Mouse (Mus musculus) intestine, postnatal 0 days (tissue): ENCODE measurements around the gene Rsad1. TPM values are rescaled to one million over a fixed set of nuclear protein-coding genes. Genes with fewer than 3 reads are reported as not detected.

Experiments
- ATAC-seq: fragments of 200-750 bp; cut with Nextera tagmentation; 2 replicates; pipeline ENCODE4 v1.8.0; 2017; ENCODE audit warnings: mild to moderate bottlenecking, moderate TSS enrichment, moderate library complexity
- H3K27ac ChIP-seq: fragments of 300-500 bp; sonication (generic); 2 replicates; pipeline ENCODE4 v1.5.1; 2014; ENCODE audit warnings: mild to moderate bottlenecking, low read depth, low read length, moderate library complexity
- H3K27me3 ChIP-seq: fragments of 300-500 bp; sonication (generic); replicated peaks from 2 replicates; pipeline ENCODE4 v1.6.1; 2014; ENCODE audit warnings: low read length, mixed read lengths; ENCODE audit not compliant: control insufficient read depth, insufficient read depth
- H3K36me3 ChIP-seq: fragments of 300-500 bp; sonication (generic); 2 replicates; pipeline ENCODE4 v1.6.1; 2014; ENCODE audit warnings: mild to moderate bottlenecking, moderate library complexity; ENCODE audit not compliant: control insufficient read depth, insufficient read depth
- H3K4me1 ChIP-seq: fragments of 300-500 bp; sonication (generic); replicated peaks from 2 replicates; pipeline ENCODE4 v1.6.1; 2014; ENCODE audit warnings: antibody characterized with exemption, low read length, mixed read lengths; ENCODE audit not compliant: control insufficient read depth, insufficient read depth
- H3K4me2 ChIP-seq: fragments of 300-500 bp; sonication (generic); replicated peaks from 2 replicates; pipeline ENCODE4 v1.6.1; 2014; ENCODE audit warnings: low read depth, mild to moderate bottlenecking, moderate library complexity
- H3K4me3 ChIP-seq: fragments of 300-500 bp; sonication (generic); 2 replicates; pipeline ENCODE4 v1.5.1; 2014; ENCODE audit warnings: low read depth, low read length
- H3K9ac ChIP-seq: fragments of 300-500 bp; sonication (generic); 2 replicates; pipeline ENCODE4 v1.6.1; 2014; ENCODE audit warnings: mild to moderate bottlenecking, low read depth, low read length
- H3K9me3 ChIP-seq: fragments of 300-500 bp; sonication (generic); 2 replicates; pipeline ENCODE4 v1.6.1; 2016; ENCODE audit warnings: mixed run types; ENCODE audit not compliant: control insufficient read depth
- CTCF ChIP-seq: sonication (generic); IDR thresholded peaks from 2 replicates; pipeline ENCODE4 v1.5.1; 2016; ENCODE audit warnings: low read depth, mild to moderate bottlenecking, control low read depth, antibody characterized with exemption, moderate library complexity
- WGBS: fragments of 180-500 bp; shearing (Covaris S2); extraction: QIAGEN DNeasy Blood & Tissue Kit; methylation state at CpG from one replicate; pipeline ENCODE4 v1.1.7; 2014; 5-methylcytosine and 5-hydroxymethylcytosine counted together
- polyA plus RNA-seq: library from polyadenylated mRNA; unstranded; fragments of >200 nt; fragmentation: Nextera tagmentation; extraction: Ambion mirVana; gene quantifications from 2 replicates; pipeline ENCODE4 v1.2.1, GENCODE M21; 2015

Rsad1 gene
- polyA plus RNA-seq, 1 experiment from 2014 or later = 1.2 TPM

- Histone ChIP-seq H3K9ac (no peak overlapping the region), H3K9me3 (no peaks in the 10 kb centered on the region), H3K36me3 (peaks cover 12% of the 10 kb centered on the region; the same call in 1 of the 2 replicates), H3K27me3 (no peaks in the 10 kb centered on the region), H3K4me1 (no peaks in the 10 kb centered on the region; the same call in 1 of the 2 replicates), H3K4me3 (no peak overlapping the region), H3K4me2 (no peak overlapping the region), H3K27ac (no peak overlapping the region)
- WGBS = 84% methylated on average over 7 of the region's 7 CpGs
- no peak for TF ChIP-seq CTCF
- ATAC-seq = no peak
Observed at GRCm38 (mm10) chr11:94567326-94567725, 18.3 kb upstream of the Rsad1 start.

GRCm38 (mm10) chr11:94566534-94566933 is 17.5 kb upstream of the Rsad1 start:
- WGBS = 32% methylated on average over 6 of the region's 6 CpGs
- no peak for TF ChIP-seq CTCF
- Histone ChIP-seq H3K27me3 (no peaks in the 10 kb centered on the region), H3K9ac (no peak overlapping the region), H3K36me3 (peaks cover 12% of the 10 kb centered on the region; the same call in 1 of the 2 replicates), H3K4me1 (no peaks in the 10 kb centered on the region; the same call in 1 of the 2 replicates), H3K9me3 (no peaks in the 10 kb centered on the region), H3K27ac (no peak overlapping the region), H3K4me2 (no peak overlapping the region), H3K4me3 (no peak overlapping the region)
- no peak for ATAC-seq

GRCm38 (mm10) chr11:94565151-94565479 is 16.1 kb upstream of the Rsad1 start:
- H3K27me3 ChIP-seq = no peaks in the 10 kb centered on the region
- peak overlapping the region; percentile 25 for H3K4me3 ChIP-seq
- TF ChIP-seq CTCF = peak; percentile 72
- peak; percentile 59 for ATAC-seq
- H3K36me3 ChIP-seq = peaks cover 6% of the 10 kb centered on the region; the same call in 1 of the 2 replicates
- peak overlapping the region; percentile 66 for H3K4me2 ChIP-seq
- H3K4me1 ChIP-seq = no peaks in the 10 kb centered on the region; the same call in 1 of the 2 replicates
- no peaks in the 10 kb centered on the region for H3K9me3 ChIP-seq
- H3K27ac ChIP-seq = no peak overlapping the region
- no peak overlapping the region for H3K9ac ChIP-seq
- WGBS = 22% methylated on average over 16 of the region's 16 CpGs

- peaks cover 6% of the 10 kb centered on the region; the same call in 1 of the 2 replicates for H3K36me3 ChIP-seq
- H3K9ac ChIP-seq = peak within 1 kb of the TSS; percentile 31; the same call in 1 of the 2 replicates
- peak within 1 kb of the TSS; percentile 66 for H3K4me2 ChIP-seq
- H3K4me3 ChIP-seq = peak within 1 kb of the TSS; percentile 25
- no peaks in the 10 kb centered on the region for H3K9me3 ChIP-seq
- H3K27ac ChIP-seq = peak within 1 kb of the TSS; percentile 41; the same call in 1 of the 2 replicates
- ATAC-seq = peak; percentile 61
- 9% methylated on average over 35 of the region's 35 CpGs for WGBS
- no peaks in the 10 kb centered on the region; the same call in 1 of the 2 replicates for H3K4me1 ChIP-seq
- no peaks in the 10 kb centered on the region for H3K27me3 ChIP-seq
- peak; percentile 59 for TF ChIP-seq CTCF
Observed at GRCm38 (mm10) chr11:94564437-94565150, 15.5 kb upstream of the Rsad1 start, which contains the start of gene Chad. Gene Chad, plus strand, starts transcription at chr11:94565047.

GRCm38 (mm10) chr11:94563821-94564220 is 14.8 kb upstream of the Rsad1 start:
- Histone ChIP-seq H3K4me3 (no peak overlapping the region), H3K4me2 (peak overlapping the region; percentile 66), H3K27ac (no peak overlapping the region), H3K36me3 (peaks cover 12% of the 10 kb centered on the region; the same call in 1 of the 2 replicates), H3K4me1 (no peaks in the 10 kb centered on the region; the same call in 1 of the 2 replicates), H3K9ac (no peak overlapping the region), H3K27me3 (no peaks in the 10 kb centered on the region), H3K9me3 (no peaks in the 10 kb centered on the region)
- WGBS = 68% methylated on average over 5 of the region's 5 CpGs
- TF ChIP-seq CTCF = no peak
- ATAC-seq = 0 out of 2 replicates have a peak, but pooled peaks have one; percentile 23

- no peaks in the 10 kb centered on the region for H3K27me3 ChIP-seq
- H3K9me3 ChIP-seq = no peaks in the 10 kb centered on the region
- TF ChIP-seq CTCF = no peak
- H3K4me2 ChIP-seq = no peak overlapping the region
- no peak overlapping the region for H3K4me3 ChIP-seq
- no peaks in the 10 kb centered on the region; the same call in 1 of the 2 replicates for H3K4me1 ChIP-seq
- peaks cover 9% of the 10 kb centered on the region; the same call in 1 of the 2 replicates for H3K36me3 ChIP-seq
- no peak overlapping the region for H3K27ac ChIP-seq
- H3K9ac ChIP-seq = no peak overlapping the region
- WGBS = 96% methylated on average over 5 of the region's 5 CpGs
- no peak for ATAC-seq
Observed at GRCm38 (mm10) chr11:94563383-94563782, 14.3 kb upstream of the Rsad1 start.
